Mouse (Mus musculus) lung, adult 18-20 months (tissue): Measurements from ENCODE around the gene Nudcd3.
"Not testable (repeated sequence)": the region's sequence is repeated elsewhere in the genome, so short reads cannot be mapped to it uniquely, and the experiment has no call there.

Source experiments
- DNase-seq, 2 experiments: peaks; one replicate each; pipeline ENCODE4 v3.0.0; 2022; ENCODE audit warnings: mixed read lengths in 2 of 2

Nudcd3 gene

GRCm38 (mm10) chr11:6120001-6120400 lies 80.2 kb downstream of the Nudcd3 start:
- DNase-seq = no peak

GRCm38 (mm10) chr11:6119312-6119711 lies 80.9 kb downstream of the Nudcd3 start:
- DNase-seq = no peak

- no peak for DNase-seq
Measured at GRCm38 (mm10) chr11:6117956-6118355, 82.3 kb downstream of the Nudcd3 start.

GRCm38 (mm10) chr11:6111734-6112484 lies 88.3 kb downstream of the Nudcd3 start:
- no peak for DNase-seq

GRCm38 (mm10) chr11:6109990-6110389 lies 90.2 kb downstream of the Nudcd3 start:
- no peak for DNase-seq

- DNase-seq = no peak
Measured at GRCm38 (mm10) chr11:6108296-6108695, 91.9 kb downstream of the Nudcd3 start.

DNA sequence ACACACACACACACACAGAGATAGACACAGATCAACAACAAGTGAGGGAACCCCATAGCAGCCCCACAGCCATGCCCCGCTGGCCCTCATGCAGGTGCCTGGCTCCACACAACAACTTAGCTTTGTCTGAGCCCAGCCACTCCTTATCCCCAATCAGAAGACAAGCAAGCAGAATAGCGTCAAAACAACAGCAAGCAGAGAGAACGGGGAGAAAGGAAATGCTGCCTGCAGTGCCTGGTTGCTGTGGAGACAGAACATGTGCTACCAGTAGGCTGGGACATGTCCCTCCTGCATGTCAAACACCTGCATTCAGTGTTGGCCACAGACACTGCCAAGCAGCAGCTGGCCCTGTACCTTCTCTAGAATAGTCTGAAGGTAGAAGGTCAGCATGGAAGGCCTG lies 92.5 kb downstream of the Nudcd3 start:
- DNase-seq = no peak

DNA sequence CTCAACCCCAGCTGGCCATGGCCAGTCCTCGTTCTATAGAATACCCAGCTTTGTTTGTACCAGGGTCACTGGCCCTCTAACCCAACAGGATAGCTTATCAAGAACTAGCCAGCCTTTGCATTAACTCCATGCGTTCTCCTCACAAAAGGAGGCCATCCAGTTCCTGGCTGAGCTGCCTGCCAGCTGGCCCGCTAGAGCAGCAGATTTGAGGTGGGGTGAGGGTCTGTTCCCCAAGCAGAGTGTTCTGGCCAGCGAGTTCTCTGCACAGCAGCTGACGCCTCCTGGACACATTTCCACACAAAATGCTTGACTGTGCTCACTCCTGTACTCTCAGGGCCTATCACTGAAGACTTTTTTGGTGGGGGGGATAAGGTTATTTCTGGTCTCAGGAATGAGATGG lies 95.5 kb downstream of the Nudcd3 start:
- no peak for DNase-seq

- not testable (repeated sequence) for DNase-seq
Measured at GRCm38 (mm10) chr11:6096637-6097036, 103.6 kb downstream of the Nudcd3 start.

- no peak for DNase-seq
Measured at GRCm38 (mm10) chr11:6086991-6087390, 113.2 kb downstream of the Nudcd3 start.

DNA sequence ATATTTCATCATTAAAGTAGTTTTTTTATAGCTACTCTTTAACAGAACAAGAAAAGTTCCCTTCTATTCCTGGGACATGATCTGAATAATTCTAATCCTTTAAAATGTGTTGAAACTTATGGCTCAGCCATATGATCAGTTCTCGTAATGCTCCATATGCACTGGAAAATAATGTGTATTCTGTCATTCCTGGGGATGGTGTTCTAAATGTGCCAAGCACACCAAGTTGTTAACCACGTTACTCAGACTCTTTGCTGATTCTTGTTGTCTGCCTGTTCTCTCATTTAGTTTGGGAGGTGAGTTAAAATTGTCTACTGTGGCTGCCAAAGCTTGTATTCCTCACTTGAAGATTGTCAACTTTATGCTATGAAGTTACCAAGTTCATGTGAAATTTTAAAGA lies 121.5 kb downstream of the Nudcd3 start:
- no peak for DNase-seq

DNA sequence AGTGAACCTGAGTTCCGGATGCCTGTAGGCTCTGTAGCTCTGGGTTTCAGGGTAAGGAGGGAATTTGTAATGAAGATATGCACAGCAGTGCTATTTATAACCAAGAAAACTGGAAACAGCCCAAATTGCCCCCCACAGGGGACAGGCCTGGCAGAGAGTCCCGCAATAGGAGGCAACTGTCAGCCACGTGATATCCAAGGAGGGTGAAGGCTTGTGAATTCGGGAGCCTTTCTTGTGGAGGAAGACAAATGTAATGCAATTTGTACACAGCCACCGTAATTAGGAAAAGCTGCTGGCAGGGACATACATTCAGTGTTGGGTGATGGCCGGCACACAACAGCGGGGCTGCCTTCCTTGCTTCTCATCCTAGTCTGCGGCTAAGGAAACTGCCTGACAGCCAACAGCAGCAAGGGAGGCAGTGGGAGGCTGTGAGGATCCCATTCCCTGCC lies 124.6 kb downstream of the Nudcd3 start:
- no peak for DNase-seq

GRCm38 (mm10) chr11:6068181-6068957 lies 131.8 kb downstream of the Nudcd3 start:
- DNase-seq = no peak

DNA sequence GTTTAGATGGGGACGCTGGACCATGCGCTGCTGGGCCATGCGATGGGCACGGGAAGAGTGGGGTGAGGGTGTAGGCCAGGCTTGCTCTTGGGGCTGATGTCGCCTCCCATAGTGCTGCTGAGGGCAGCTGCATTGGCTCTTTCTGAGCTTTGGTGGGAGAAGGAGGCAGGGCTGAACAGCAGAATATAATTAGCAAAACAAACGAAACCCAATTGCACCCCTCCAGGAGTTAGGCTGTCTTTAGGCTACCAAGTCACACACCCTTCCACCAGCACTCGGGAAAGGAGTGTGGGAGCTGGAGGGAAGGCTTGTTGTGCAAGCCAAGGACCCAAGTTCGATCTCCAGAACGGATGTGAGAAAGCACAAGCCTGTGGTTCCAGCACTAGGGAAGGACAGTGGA lies 133.1 kb downstream of the Nudcd3 start:
- no peak for DNase-seq

DNA sequence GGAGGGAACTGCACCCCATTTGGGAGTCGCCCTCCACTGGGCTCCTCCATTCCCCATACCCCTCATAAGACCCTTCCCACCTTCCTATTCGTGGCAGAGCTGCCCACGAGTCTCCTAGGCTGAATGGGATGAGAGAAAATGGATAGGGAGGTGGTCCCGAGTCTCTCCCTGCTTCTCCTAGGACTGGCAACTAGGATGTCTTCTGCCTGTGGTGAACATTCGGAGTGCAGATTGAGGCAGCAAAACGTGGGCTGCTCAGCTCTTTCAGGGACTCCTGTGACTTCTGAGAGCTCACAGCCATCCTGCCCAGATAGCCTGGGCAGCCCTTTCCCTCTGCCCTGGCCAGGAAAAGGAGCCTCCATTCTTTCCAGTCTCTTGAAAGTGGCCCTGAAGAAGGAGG lies 134.0 kb downstream of the Nudcd3 start, which contains the start of gene Camk2b:
Camk2b (minus strand) TSS at position 187 of the 400 bp plus-strand sequence.
- DNase-seq = no peak

GRCm38 (mm10) chr11:6065551-6066121 lies 134.6 kb downstream of the Nudcd3 start:
- DNase-seq = no peak

GRCm38 (mm10) chr11:6065046-6065521 lies 135.1 kb downstream of the Nudcd3 start:
- no peak for DNase-seq

GRCm38 (mm10) chr11:6064215-6065045 lies 135.8 kb downstream of the Nudcd3 start:
- no peak for DNase-seq

- DNase-seq = no peak
Measured at GRCm38 (mm10) chr11:6063501-6064214, 136.6 kb downstream of the Nudcd3 start.

- DNase-seq = no peak
Measured at GRCm38 (mm10) chr11:6063065-6063464, 137.2 kb downstream of the Nudcd3 start.

DNA sequence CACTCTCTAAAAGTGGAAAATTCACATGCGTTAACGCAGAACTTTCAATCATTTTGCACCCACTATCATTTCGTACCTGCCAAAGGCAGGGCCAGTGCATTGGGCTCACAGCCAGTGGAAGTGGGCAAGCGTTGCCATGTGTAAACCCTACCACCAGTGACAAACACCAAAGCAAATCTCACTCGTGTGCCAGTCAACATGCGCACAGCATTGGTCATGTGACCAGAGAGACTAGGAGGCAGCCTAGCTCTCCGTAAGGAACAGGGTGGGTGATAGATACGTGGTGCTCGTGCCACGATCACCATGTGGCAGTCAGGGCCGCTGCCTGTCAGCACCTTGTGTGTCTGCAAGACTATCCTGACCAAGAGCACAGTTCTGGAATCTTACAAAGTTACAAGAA lies 137.9 kb downstream of the Nudcd3 start:
- DNase-seq = no peak

- no peak for DNase-seq
Measured at GRCm38 (mm10) chr11:6061891-6062290, 138.3 kb downstream of the Nudcd3 start.
